Comparison of ENCODE assay signal across 9 mouse cellular contexts in the genomic region with DNA sequence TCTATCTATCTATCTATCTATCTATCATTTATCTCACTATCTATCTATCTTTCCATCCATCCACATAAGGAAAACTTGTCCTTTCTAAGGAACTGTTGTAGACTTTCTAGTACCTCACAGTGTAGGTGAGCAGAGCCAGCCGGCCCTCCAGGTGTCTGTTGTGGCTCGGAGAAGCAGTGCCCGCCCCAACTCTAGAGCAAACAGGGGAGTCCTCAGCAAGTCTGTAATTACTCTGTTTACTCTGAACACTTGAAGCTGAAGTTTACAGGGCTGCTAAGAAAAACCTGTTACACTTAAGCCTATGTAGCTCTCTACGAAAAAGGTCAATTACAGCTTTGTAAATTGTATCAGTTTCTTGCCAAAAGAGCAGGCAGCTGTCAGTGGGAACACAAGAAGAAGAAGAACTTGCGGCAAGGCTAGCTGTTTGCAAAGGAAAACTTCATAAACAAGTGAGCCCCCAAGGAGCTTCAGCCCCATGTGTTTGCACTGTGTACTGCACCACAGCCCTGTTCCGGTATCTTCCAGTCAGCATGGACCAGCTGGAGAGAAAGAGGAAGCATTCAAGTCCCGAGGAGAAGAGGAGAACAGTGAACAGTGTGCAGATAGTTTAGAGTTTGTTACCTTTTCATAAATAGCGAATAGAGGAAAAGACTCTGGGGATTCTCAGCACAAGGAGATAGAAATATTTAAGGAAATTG.
DNase-seq lines count a peak whose midpoint lies in the region; ATAC-seq and TF ChIP-seq lines count a peak whose summit lies in the region.
"Had no signal": no experiment of that assay in that cellular context is flagged by ENCODE, and none has a peak within 500 bp of the region (broad histone marks: within the 10 kb centered on the region; RNA-seq: fewer than 3 reads in every experiment).

No protein-coding gene starts in this region.

- H3K4me1 ChIP-seq in heart, adult 2 months (ENCODE audit: control insufficient read depth, insufficient read depth, low read length) = peaks cover 3% of the 10 kb centered on the region
- H3K4me1 ChIP-seq in heart, embryonic 12.5 days (replicated peaks) = no peaks in the 10 kb centered on the region
- H3K4me1 ChIP-seq in midbrain, embryonic 14.5 days (ENCODE audit: control insufficient read depth, insufficient read depth, low read length) = no peaks in the 10 kb centered on the region
- H3K4me1 ChIP-seq: stomach, embryonic 15.5 days had no signal

- H3K27me3 ChIP-seq in heart, adult 2 months (ENCODE audit: control insufficient read depth, insufficient read depth, low read length) = no peaks in the 10 kb centered on the region
- H3K27me3 ChIP-seq in heart, embryonic 12.5 days (replicated peaks) = no peaks in the 10 kb centered on the region
- no peaks in the 10 kb centered on the region for H3K27me3 ChIP-seq in midbrain, embryonic 14.5 days (ENCODE audit: control insufficient read depth, insufficient read depth, low read length)
- H3K27me3 ChIP-seq: stomach, embryonic 15.5 days had no signal

- no peak overlapping the region; the same call in 1 of the 2 replicates for H3K27ac ChIP-seq in heart, adult 2 months
- no peak overlapping the region for H3K27ac ChIP-seq in heart, embryonic 12.5 days (ENCODE audit: poor library complexity, severe bottlenecking)
- no peak overlapping the region for H3K27ac ChIP-seq in midbrain, embryonic 14.5 days (replicated peaks; ENCODE audit: low read depth, low read length)
- H3K27ac ChIP-seq: stomach, embryonic 15.5 days had no signal

- TF ChIP-seq CTCF in heart, adult 2 months (IDR thresholded peaks at IDR 0.05) = peak; percentile 56

- no peak for TF ChIP-seq EP300 in heart, adult 2 months (IDR thresholded peaks at IDR 0.05; ENCODE audit: insufficient read depth, low read depth, low read length)

- intact Hi-C loops in heart, adult 2 months (cut with DNase I) = no loop called here

- no peaks in the 10 kb centered on the region for H3K79me2 ChIP-seq in heart, adult 2 months (replicated peaks; ENCODE audit: control insufficient read depth, insufficient read depth, low read length)

- H3K9ac ChIP-seq in heart, adult 2 months (ENCODE audit: low read depth, low read length) = no peak overlapping the region
- no peak overlapping the region for H3K9ac ChIP-seq in heart, embryonic 12.5 days
- H3K9ac ChIP-seq in midbrain, embryonic 14.5 days (replicated peaks; ENCODE audit: low read length) = no peak overlapping the region
- H3K9ac ChIP-seq: stomach, embryonic 15.5 days had no signal

- 73% methylated on average over 8 of the region's 8 CpGs for WGBS in heart, adult 2 months
- WGBS in heart, embryonic 12.5 days = 77% methylated on average over 8 of the region's 8 CpGs
- WGBS in midbrain, embryonic 14.5 days = 90% methylated on average over 8 of the region's 8 CpGs

- no peak overlapping the region for H3K4me3 ChIP-seq in heart, adult 2 months
- no peak overlapping the region for H3K4me3 ChIP-seq in heart, embryonic 12.5 days
- no peak overlapping the region for H3K4me3 ChIP-seq in midbrain, embryonic 14.5 days (replicated peaks; ENCODE audit: low read depth, low read length)
- H3K4me3 ChIP-seq: stomach, embryonic 15.5 days had no signal

- TF ChIP-seq POLR2A in heart, adult 2 months (IDR thresholded peaks at IDR 0.05; ENCODE audit: insufficient read depth, low read depth, low read length) = no peak

- H3K4me2 ChIP-seq in heart, embryonic 12.5 days = no peak overlapping the region
- no peak overlapping the region for H3K4me2 ChIP-seq in midbrain, embryonic 14.5 days (ENCODE audit: low read length)
- H3K4me2 ChIP-seq: stomach, embryonic 15.5 days had no signal

- ATAC-seq in heart, embryonic 12.5 days (ENCODE audit: insufficient number of reproducible peaks, low FRiP score) = no peak
- ATAC-seq in granulocyte monocyte progenitor cell, adult 5-6 weeks (replicated peaks; ENCODE audit: poor library complexity, severe bottlenecking) = peak; percentile 97
- ATAC-seq in midbrain, embryonic 14.5 days (ENCODE audit: low FRiP score, low TSS enrichment) = no peak

- DNase-seq in heart, adult 2 months = peak; percentile 45 to 63
- DNase-seq in ES-CJ7 (ENCODE audit: low read depth, low spot score) = peak; percentile 19
- peak; percentile 32 for DNase-seq in lung, postnatal 25 days (ENCODE audit: low spot score)
- no peak for DNase-seq in ovary, postnatal 10 days (ENCODE audit: low spot score)
- no peak for DNase-seq in embryo, embryonic 10.5 days (ENCODE audit: low spot score)
- no peak for DNase-seq in midbrain, embryonic 14.5 days

- no peaks in the 10 kb centered on the region for H3K36me3 ChIP-seq in heart, adult 2 months (ENCODE audit: control insufficient read depth, insufficient read depth, low read length)
- H3K36me3 ChIP-seq in heart, embryonic 12.5 days = no peaks in the 10 kb centered on the region
- H3K36me3 ChIP-seq in midbrain, embryonic 14.5 days (ENCODE audit: control insufficient read depth, insufficient read depth, low read length) = no peaks in the 10 kb centered on the region
- H3K36me3 ChIP-seq: stomach, embryonic 15.5 days had no signal

- H3K9me3 ChIP-seq in heart, embryonic 12.5 days (replicated peaks) = no peaks in the 10 kb centered on the region
- H3K9me3 ChIP-seq in midbrain, embryonic 14.5 days (ENCODE audit: control insufficient read depth, low read length) = no peaks in the 10 kb centered on the region
- H3K9me3 ChIP-seq: stomach, embryonic 15.5 days had no signal

Comparison
In these comparisons a context has a peak if more than half of its experiments do, and no peak if none do; other contexts are left out.
1. DNase-seq: peak in heart, adult 2 months (2 of 2), ES-CJ7 (single experiment) and lung, postnatal 25 days (single experiment); none in ovary, postnatal 10 days (single experiment), embryo, embryonic 10.5 days (single experiment) and midbrain, embryonic 14.5 days (single experiment).